Mouse (Mus musculus) C2C12 (cell line): ENCODE measurements around the gene Spata31d1a.

ENCODE experiments used
- CEBPB ChIP-seq: IDR thresholded peaks from one replicate; pipeline ENCODE4 v1.6.1; 2011; ENCODE audit warnings: low read depth, mild to moderate bottlenecking, control low read depth, moderate library complexity
- CTCF ChIP-seq: IDR thresholded peaks from one replicate; pipeline ENCODE4 v1.5.1; 2011; ENCODE audit not compliant: control insufficient read depth, insufficient read depth, insufficient read length
- MAX ChIP-seq: IDR thresholded peaks from one replicate; pipeline ENCODE4 v1.6.1; 2011; ENCODE audit warnings: mild to moderate bottlenecking, control low read depth
- MYOD1 ChIP-seq: IDR thresholded peaks from one replicate; pipeline ENCODE4 v1.6.1; 2011; ENCODE audit warnings: low read depth; ENCODE audit not compliant: control insufficient read depth, insufficient read length
- USF1 ChIP-seq: IDR thresholded peaks from one replicate; pipeline ENCODE4 v1.6.1; 2011; ENCODE audit warnings: low read depth, mild to moderate bottlenecking, control low read depth, moderate library complexity

DNA sequence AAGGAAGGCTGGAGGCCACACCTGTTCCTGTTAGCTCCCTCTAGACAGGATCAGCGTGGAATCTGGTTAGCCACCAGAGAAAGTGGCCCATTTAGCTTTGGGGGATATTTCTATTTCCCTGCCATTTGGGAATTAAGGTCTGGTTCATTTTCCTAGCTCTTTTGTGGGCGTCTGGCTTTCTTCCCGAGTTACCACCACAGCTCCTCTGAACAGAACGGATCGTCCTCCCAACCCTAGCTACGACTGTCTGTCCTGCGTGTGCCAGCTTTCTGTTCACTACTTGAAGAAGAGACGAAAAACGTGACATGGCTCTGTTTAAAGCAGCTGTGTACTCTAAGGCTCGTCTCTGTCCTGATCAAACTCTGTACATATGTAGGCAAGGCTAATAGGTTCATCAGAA lies 40.2 kb downstream of the Spata31d1a start:
- TF ChIP-seq USF1: no peak
- TF ChIP-seq MAX: no peak
- no peak for TF ChIP-seq CTCF
- TF ChIP-seq MYOD1: no peak
- no peak for TF ChIP-seq CEBPB
